Mouse (Mus musculus): ENCODE measurements around the gene Fis1. TPM values are rescaled to one million over a fixed set of nuclear protein-coding genes. Genes with fewer than 3 reads are reported as not detected.

Gene Fis1
- polyA plus RNA-seq, 1 experiment from 2014 or later, result 332 TPM

GRCm38 (mm10) chr5:136962501-136962900 lies 9.4 kb downstream of the Fis1 start:
- Histone ChIP-seq H3K9me3 (ENCODE audit: control insufficient read depth, low read length) (no peaks in the 10 kb centered on the region), H3K36me3 (ENCODE audit: control insufficient read depth, insufficient read depth, low read length) (peaks cover 18% of the 10 kb centered on the region), H3K4me2 (peak overlapping the region; percentile 90), H3K4me3 (ENCODE audit: low read depth, low read length) (peak overlapping the region; percentile 66), H3K27me3 (ENCODE audit: control insufficient read depth, insufficient read depth, low read length) (no peaks in the 10 kb centered on the region), H3K27ac (ENCODE audit: low read depth, low read length) (peak overlapping the region; percentile 76), H3K4me1 (ENCODE audit: control insufficient read depth, insufficient read depth, low read length) (peaks cover 9% of the 10 kb centered on the region), H3K9ac (ENCODE audit: low read length) (peak overlapping the region; percentile 70)
- under 1% methylated on average over 10 of the region's 10 CpGs for WGBS
- peak; percentile 71 for ATAC-seq (ENCODE audit: low FRiP score)
- peak; percentile 98 for DNase-seq (ENCODE audit: low spot score, missing footprints)

DNA sequence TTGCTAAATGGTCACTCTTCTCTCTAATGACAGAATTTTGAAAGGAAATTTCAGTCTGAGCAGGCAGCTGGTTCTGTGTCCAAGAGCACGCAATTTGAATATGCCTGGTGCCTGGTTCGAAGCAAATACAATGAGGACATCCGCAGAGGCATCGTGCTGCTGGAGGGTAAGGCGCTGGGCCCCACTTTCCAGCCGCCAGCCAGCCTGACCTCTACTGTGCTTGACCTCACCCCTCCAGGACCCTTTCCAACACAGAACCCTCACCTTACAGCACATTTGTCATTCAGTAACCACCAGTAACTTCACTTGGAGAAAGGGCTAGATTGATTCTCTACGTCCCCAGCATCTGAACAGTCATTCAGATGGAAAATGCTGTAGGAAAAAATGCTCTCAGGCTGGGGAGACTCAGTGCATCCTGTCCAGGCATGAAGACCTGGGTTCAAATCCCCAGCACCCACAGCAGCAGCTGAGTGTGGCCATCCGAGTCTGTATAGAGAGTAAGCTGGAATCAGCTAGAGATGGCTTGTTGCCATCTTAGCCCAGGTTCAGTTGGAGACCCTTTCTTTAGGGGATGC lies 10.0 kb downstream of the Fis1 start:
- Histone ChIP-seq H3K36me3 (ENCODE audit: control insufficient read depth, insufficient read depth, low read length) (peaks cover 18% of the 10 kb centered on the region), H3K27me3 (ENCODE audit: control insufficient read depth, insufficient read depth, low read length) (no peaks in the 10 kb centered on the region), H3K4me3 (ENCODE audit: low read depth, low read length) (peak overlapping the region; percentile 66), H3K9me3 (ENCODE audit: control insufficient read depth, low read length) (no peaks in the 10 kb centered on the region), H3K4me2 (peak overlapping the region; percentile 90), H3K27ac (ENCODE audit: low read depth, low read length) (no peak overlapping the region), H3K4me1 (ENCODE audit: control insufficient read depth, insufficient read depth, low read length) (peaks cover 9% of the 10 kb centered on the region), H3K9ac (ENCODE audit: low read length) (peak overlapping the region; percentile 70)
- ATAC-seq (ENCODE audit: low FRiP score) (no peak), DNase-seq (ENCODE audit: low spot score, missing footprints) (no peak)
- WGBS, result 73% methylated on average over 8 of the region's 8 CpGs

GRCm38 (mm10) chr5:136965210-136965609 lies 12.1 kb downstream of the Fis1 start:
- Histone ChIP-seq H3K27ac (ENCODE audit: low read depth, low read length) (no peak overlapping the region), H3K36me3 (ENCODE audit: control insufficient read depth, insufficient read depth, low read length) (peaks cover 18% of the 10 kb centered on the region), H3K4me1 (ENCODE audit: control insufficient read depth, insufficient read depth, low read length) (peaks cover 9% of the 10 kb centered on the region), H3K9ac (ENCODE audit: low read length) (no peak overlapping the region), H3K4me3 (ENCODE audit: low read depth, low read length) (no peak overlapping the region), H3K9me3 (ENCODE audit: control insufficient read depth, low read length) (no peaks in the 10 kb centered on the region), H3K27me3 (ENCODE audit: control insufficient read depth, insufficient read depth, low read length) (no peaks in the 10 kb centered on the region), H3K4me2 (no peak overlapping the region)
- no peak for ATAC-seq (ENCODE audit: low FRiP score)
- DNase-seq (ENCODE audit: low spot score, missing footprints), result no peak
- 93% methylated on average over 9 of the region's 9 CpGs for WGBS

- peaks cover 9% of the 10 kb centered on the region for H3K4me1 ChIP-seq (ENCODE audit: control insufficient read depth, insufficient read depth, low read length)
- H3K9ac ChIP-seq (ENCODE audit: low read length), result no peak overlapping the region
- H3K9me3 ChIP-seq (ENCODE audit: control insufficient read depth, low read length), result no peaks in the 10 kb centered on the region
- DNase-seq (ENCODE audit: low spot score, missing footprints) (no peak), ATAC-seq (ENCODE audit: low FRiP score) (no peak)
- no peak overlapping the region for H3K4me3 ChIP-seq (ENCODE audit: low read depth, low read length)
- 93% methylated on average over 8 of the region's 8 CpGs for WGBS
- no peak overlapping the region for H3K4me2 ChIP-seq
- H3K27me3 ChIP-seq (ENCODE audit: control insufficient read depth, insufficient read depth, low read length), result no peaks in the 10 kb centered on the region
- H3K27ac ChIP-seq (ENCODE audit: low read depth, low read length), result no peak overlapping the region
- peaks cover 18% of the 10 kb centered on the region for H3K36me3 ChIP-seq (ENCODE audit: control insufficient read depth, insufficient read depth, low read length)
Observed at GRCm38 (mm10) chr5:136965686-136966085, 12.6 kb downstream of the Fis1 start.

- ATAC-seq (ENCODE audit: low FRiP score), result no peak
- H3K9ac ChIP-seq (ENCODE audit: low read length), result no peak within 1 kb of the TSS
- no peak within 1 kb of the TSS for H3K4me3 ChIP-seq (ENCODE audit: low read depth, low read length)
- H3K4me2 ChIP-seq, result no peak within 1 kb of the TSS
- 86% methylated on average over 5 of the region's 6 CpGs for WGBS
- no peaks in the 10 kb centered on the region for H3K9me3 ChIP-seq (ENCODE audit: control insufficient read depth, low read length)
- H3K4me1 ChIP-seq (ENCODE audit: control insufficient read depth, insufficient read depth, low read length), result peaks cover 6% of the 10 kb centered on the region
- no peak within 1 kb of the TSS for H3K27ac ChIP-seq (ENCODE audit: low read depth, low read length)
- peaks cover 18% of the 10 kb centered on the region for H3K36me3 ChIP-seq (ENCODE audit: control insufficient read depth, insufficient read depth, low read length)
- no peaks in the 10 kb centered on the region for H3K27me3 ChIP-seq (ENCODE audit: control insufficient read depth, insufficient read depth, low read length)
- DNase-seq (ENCODE audit: low spot score, missing footprints), result no peak
Observed at GRCm38 (mm10) chr5:136966331-136966730, 13.3 kb downstream of the Fis1 start, which contains the start of gene Cldn15. Gene Cldn15 (plus strand): TSS chr5:136966616.

- H3K4me1 ChIP-seq (ENCODE audit: control insufficient read depth, insufficient read depth, low read length), result peaks cover 5% of the 10 kb centered on the region
- ATAC-seq (ENCODE audit: low FRiP score) (no peak), DNase-seq (ENCODE audit: low spot score, missing footprints) (no peak)
- no peak overlapping the region for H3K4me2 ChIP-seq
- H3K4me3 ChIP-seq (ENCODE audit: low read depth, low read length), result no peak overlapping the region
- 90% methylated on average over 4 of the region's 4 CpGs for WGBS
- H3K9me3 ChIP-seq (ENCODE audit: control insufficient read depth, low read length), result no peaks in the 10 kb centered on the region
- H3K27me3 ChIP-seq (ENCODE audit: control insufficient read depth, insufficient read depth, low read length), result no peaks in the 10 kb centered on the region
- H3K36me3 ChIP-seq (ENCODE audit: control insufficient read depth, insufficient read depth, low read length), result peaks cover 18% of the 10 kb centered on the region
- H3K9ac ChIP-seq (ENCODE audit: low read length), result no peak overlapping the region
- H3K27ac ChIP-seq (ENCODE audit: low read depth, low read length), result no peak overlapping the region
Observed at GRCm38 (mm10) chr5:136966861-136967455, 13.9 kb downstream of the Fis1 start.

DNA sequence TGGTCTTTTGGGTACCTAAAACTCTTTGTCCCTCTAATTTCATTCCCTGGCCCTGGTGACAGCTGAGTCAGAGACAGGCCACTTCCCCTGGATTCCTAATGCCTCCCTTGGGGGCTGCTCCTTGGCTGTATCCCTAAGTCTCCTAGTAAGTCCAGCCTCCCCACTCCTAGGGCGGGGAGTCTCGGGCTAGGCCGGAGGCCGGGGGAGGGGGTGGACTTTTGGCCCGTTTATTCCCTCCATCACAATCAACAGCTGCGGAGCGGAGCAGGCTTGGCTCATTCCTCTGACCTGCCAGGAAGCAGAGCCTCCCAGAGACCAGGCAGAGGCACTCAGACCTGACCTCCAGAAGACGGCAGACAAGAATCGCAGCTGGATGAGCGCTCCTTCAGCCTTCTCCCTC lies 14.5 kb downstream of the Fis1 start:
- Histone ChIP-seq H3K4me2 (no peak overlapping the region), H3K36me3 (ENCODE audit: control insufficient read depth, insufficient read depth, low read length) (peaks cover 18% of the 10 kb centered on the region)

GRCm38 (mm10) chr5:136970703-136971102 lies 17.6 kb downstream of the Fis1 start:
- Histone ChIP-seq H3K9me3 (ENCODE audit: control insufficient read depth, low read length) (no peaks in the 10 kb centered on the region), H3K4me1 (ENCODE audit: control insufficient read depth, insufficient read depth, low read length) (no peaks in the 10 kb centered on the region), H3K4me2 (no peak overlapping the region), H3K9ac (ENCODE audit: low read length) (no peak overlapping the region), H3K27me3 (ENCODE audit: control insufficient read depth, insufficient read depth, low read length) (no peaks in the 10 kb centered on the region), H3K4me3 (ENCODE audit: low read depth, low read length) (no peak overlapping the region), H3K27ac (ENCODE audit: low read depth, low read length) (no peak overlapping the region), H3K36me3 (ENCODE audit: control insufficient read depth, insufficient read depth, low read length) (peaks cover 7% of the 10 kb centered on the region; the same call in 1 of the 2 replicates)
- DNase-seq (ENCODE audit: low spot score, missing footprints), result peak; percentile 88
- 75% methylated on average over 1 of the region's 1 CpGs for WGBS
- ATAC-seq (ENCODE audit: low FRiP score), result no peak

More for the DNA sequence above, 14.5 kb downstream of the Fis1 start:
- WGBS, result 73% methylated on average over 10 of the region's 10 CpGs
- DNase-seq (ENCODE audit: low spot score, missing footprints) (no peak), ATAC-seq (ENCODE audit: low FRiP score) (no peak)
- Histone ChIP-seq H3K27ac (ENCODE audit: low read depth, low read length) (no peak overlapping the region), H3K9me3 (ENCODE audit: control insufficient read depth, low read length) (no peaks in the 10 kb centered on the region), H3K4me1 (ENCODE audit: control insufficient read depth, insufficient read depth, low read length) (peaks cover 5% of the 10 kb centered on the region), H3K27me3 (ENCODE audit: control insufficient read depth, insufficient read depth, low read length) (no peaks in the 10 kb centered on the region), H3K9ac (ENCODE audit: low read length) (no peak overlapping the region), H3K4me3 (ENCODE audit: low read depth, low read length) (no peak overlapping the region)

DNA sequence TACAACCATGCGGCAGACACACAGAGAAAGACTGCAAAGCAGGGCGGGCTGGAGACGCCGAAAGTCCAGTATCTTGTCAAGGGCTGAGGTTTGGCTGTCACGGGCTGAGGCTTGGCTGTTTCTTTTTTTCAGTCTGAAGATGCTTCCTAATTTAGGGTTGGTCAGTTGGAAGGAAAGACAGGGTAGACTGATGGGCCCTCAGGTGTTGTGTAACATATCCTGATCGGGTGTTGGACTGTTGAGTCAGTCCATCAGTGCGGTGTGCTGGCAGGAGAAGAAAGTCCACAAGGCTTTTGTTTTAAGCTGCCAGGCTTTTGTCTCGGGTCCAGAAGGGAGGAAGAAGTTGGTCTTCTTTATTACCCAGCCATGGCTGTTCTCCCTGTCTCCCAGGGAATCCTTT lies 20.6 kb downstream of the Fis1 start:
- Histone ChIP-seq H3K9ac (ENCODE audit: low read length) (no peak overlapping the region), H3K9me3 (ENCODE audit: control insufficient read depth, low read length) (no peaks in the 10 kb centered on the region), H3K4me2 (no peak overlapping the region), H3K4me1 (ENCODE audit: control insufficient read depth, insufficient read depth, low read length) (no peaks in the 10 kb centered on the region), H3K27me3 (ENCODE audit: control insufficient read depth, insufficient read depth, low read length) (no peaks in the 10 kb centered on the region), H3K4me3 (ENCODE audit: low read depth, low read length) (no peak overlapping the region), H3K27ac (ENCODE audit: low read depth, low read length) (no peak overlapping the region), H3K36me3 (ENCODE audit: control insufficient read depth, insufficient read depth, low read length) (no peaks in the 10 kb centered on the region)
- DNase-seq (ENCODE audit: low spot score, missing footprints) (no peak), ATAC-seq (ENCODE audit: low FRiP score) (no peak)
- WGBS, result 79% methylated on average over 8 of the region's 8 CpGs

Data from midbrain, embryonic 11.5 days (tissue).